Mouse (Mus musculus) midbrain, postnatal 0 days (tissue): Measurements from ENCODE around the gene Slc38a10. TPM values are rescaled to one million over a fixed set of nuclear protein-coding genes. Genes with fewer than 3 reads are reported as not detected.
A peak's percentile ranks its signal among the peaks of the same experiment; 100 is the strongest.

Experiments
- ATAC-seq: fragments of 200-750 bp; cut with Nextera tagmentation; 2 replicates; pipeline ENCODE4 v1.8.0; 2017; ENCODE audit warnings: moderate number of reproducible peaks, mild to moderate bottlenecking, moderate TSS enrichment, moderate library complexity; ENCODE audit not compliant: low FRiP score
- DNase-seq: peaks from one replicate; pipeline ENCODE4 v3.0.0-alpha.2; 2015; ENCODE audit warnings: low spot score
- H3K27ac ChIP-seq: fragments of 300-500 bp; sonication (generic); 2 replicates; pipeline ENCODE4 v1.5.1; 2014; ENCODE audit warnings: low read depth, mild to moderate bottlenecking, low read length, mixed read lengths
- H3K27me3 ChIP-seq: fragments of 300-500 bp; sonication (generic); 2 replicates; pipeline ENCODE4 v1.6.1; 2014; ENCODE audit warnings: low read length, control low read depth, mixed read lengths; ENCODE audit not compliant: insufficient read depth
- H3K36me3 ChIP-seq: fragments of 300-500 bp; sonication (generic); 2 replicates; pipeline ENCODE4 v1.6.1; 2014; ENCODE audit warnings: low read length, control low read depth, mixed read lengths; ENCODE audit not compliant: insufficient read depth
- H3K4me1 ChIP-seq: fragments of 300-500 bp; sonication (generic); 2 replicates; pipeline ENCODE4 v1.6.1; 2014; ENCODE audit warnings: mild to moderate bottlenecking, control low read depth, antibody characterized with exemption, low read length, mixed read lengths; ENCODE audit not compliant: insufficient read depth
- H3K4me2 ChIP-seq: fragments of 300-500 bp; sonication (generic); 2 replicates; pipeline ENCODE4 v1.6.1; 2014; ENCODE audit warnings: low read depth, mild to moderate bottlenecking, low read length, mixed read lengths; ENCODE audit not compliant: poor library complexity, severe bottlenecking
- H3K4me3 ChIP-seq: fragments of 300-500 bp; sonication (generic); 2 replicates; pipeline ENCODE4 v1.5.1; 2014; ENCODE audit warnings: low read depth, mild to moderate bottlenecking, low read length, moderate library complexity
- H3K9ac ChIP-seq: fragments of 300-500 bp; sonication (generic); replicated peaks from 2 replicates; pipeline ENCODE4 v1.6.1; 2014; ENCODE audit warnings: mild to moderate bottlenecking, low read length, moderate library complexity, mixed read lengths; ENCODE audit not compliant: poor library complexity, severe bottlenecking
- H3K9me3 ChIP-seq: fragments of 300-500 bp; sonication (generic); 2 replicates; pipeline ENCODE4 v1.6.1; 2016; ENCODE audit warnings: low read length, control low read depth
- CTCF ChIP-seq: IDR thresholded peaks from 2 replicates; pipeline ENCODE4 v1.5.1; 2016; ENCODE audit warnings: antibody characterized with exemption, mild to moderate bottlenecking
- WGBS: fragments of 180-500 bp; shearing (Covaris S2); extraction: QIAGEN DNeasy Blood & Tissue Kit; methylation state at CpG from one replicate; pipeline ENCODE4 v1.1.7; 2014; 5-methylcytosine and 5-hydroxymethylcytosine counted together
- microRNA-seq: library from miRNA; unstranded; fragments of <30 nt; microRNA quantifications from one replicate; pipeline ENCODE4, GENCODE M21; 2016; ENCODE audit warnings: borderline number of aligned reads
- polyA plus RNA-seq: library from polyadenylated mRNA; unstranded; fragments of >200 nt; fragmentation: Nextera tagmentation; extraction: Ambion mirVana; gene quantifications from 2 replicates; pipeline ENCODE4 v1.2.1, GENCODE M21; 2015
- total RNA-seq: library from RNA; depleted of rRNA; stranded (reverse); fragments of >200 nt; gene quantifications from 2 replicates; pipeline ENCODE4 v1.2.3, GENCODE M21; 2014; rRNA removed

Slc38a10 gene
- total and polyA plus RNA-seq, 2 experiments from 2014 or later = 111 to 171 TPM

DNA sequence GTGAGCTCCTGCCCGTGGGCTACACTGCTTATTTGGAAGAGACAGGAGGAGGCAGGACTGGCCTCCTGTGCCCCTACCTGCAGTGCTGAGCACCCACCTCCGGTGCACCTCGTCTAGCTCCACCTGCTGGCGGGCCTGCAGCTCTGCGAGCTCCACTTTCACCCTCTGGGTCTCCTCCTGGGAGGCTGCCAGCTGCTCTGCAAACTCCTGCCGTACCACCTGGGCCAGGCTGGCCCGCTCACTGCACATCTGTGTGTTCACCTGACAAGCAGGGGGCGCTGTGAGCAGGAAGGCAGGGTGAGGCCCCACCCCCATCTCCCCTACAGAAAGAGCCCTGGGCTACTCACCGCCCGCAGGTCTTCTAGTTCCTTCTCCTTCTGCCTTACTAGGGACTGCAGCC lies 85.9 kb downstream of the Slc38a10 start:
- Histone ChIP-seq H3K9me3 (no peaks in the 10 kb centered on the region), H3K36me3 (peaks cover 55% of the 10 kb centered on the region), H3K9ac (no peak overlapping the region), H3K4me1 (no peaks in the 10 kb centered on the region), H3K27ac (no peak overlapping the region), H3K27me3 (no peaks in the 10 kb centered on the region), H3K4me3 (no peak overlapping the region), H3K4me2 (no peak overlapping the region)
- 40% methylated on average over 10 of the region's 10 CpGs for WGBS
- TF ChIP-seq CTCF = peak; percentile 77
- no peak for DNase-seq
- 0 out of 2 replicates have a peak, but pooled peaks have one; percentile 11 for ATAC-seq

DNA sequence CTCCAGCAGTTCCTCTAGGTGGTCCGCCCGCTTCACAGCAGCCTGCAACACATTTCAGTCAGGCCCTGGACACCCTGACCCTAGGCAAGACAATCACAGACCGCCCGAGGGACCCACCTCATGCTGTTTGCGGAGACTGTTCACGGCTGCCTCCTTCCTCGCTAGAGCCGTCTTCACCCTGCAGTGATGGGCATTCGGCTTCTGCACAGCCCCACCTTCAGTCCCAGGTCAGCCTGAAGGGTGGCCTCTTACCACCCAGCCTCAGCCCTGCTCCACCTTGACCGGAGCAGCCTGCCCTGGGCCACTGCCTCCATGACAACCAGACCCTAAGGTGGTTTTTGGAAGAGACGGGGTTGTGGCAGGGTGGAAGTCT lies 86.5 kb downstream of the Slc38a10 start:
- no peak overlapping the region for H3K4me2 ChIP-seq
- WGBS = 90% methylated on average over 11 of the region's 11 CpGs
- H3K4me1 ChIP-seq = no peaks in the 10 kb centered on the region

DNA sequence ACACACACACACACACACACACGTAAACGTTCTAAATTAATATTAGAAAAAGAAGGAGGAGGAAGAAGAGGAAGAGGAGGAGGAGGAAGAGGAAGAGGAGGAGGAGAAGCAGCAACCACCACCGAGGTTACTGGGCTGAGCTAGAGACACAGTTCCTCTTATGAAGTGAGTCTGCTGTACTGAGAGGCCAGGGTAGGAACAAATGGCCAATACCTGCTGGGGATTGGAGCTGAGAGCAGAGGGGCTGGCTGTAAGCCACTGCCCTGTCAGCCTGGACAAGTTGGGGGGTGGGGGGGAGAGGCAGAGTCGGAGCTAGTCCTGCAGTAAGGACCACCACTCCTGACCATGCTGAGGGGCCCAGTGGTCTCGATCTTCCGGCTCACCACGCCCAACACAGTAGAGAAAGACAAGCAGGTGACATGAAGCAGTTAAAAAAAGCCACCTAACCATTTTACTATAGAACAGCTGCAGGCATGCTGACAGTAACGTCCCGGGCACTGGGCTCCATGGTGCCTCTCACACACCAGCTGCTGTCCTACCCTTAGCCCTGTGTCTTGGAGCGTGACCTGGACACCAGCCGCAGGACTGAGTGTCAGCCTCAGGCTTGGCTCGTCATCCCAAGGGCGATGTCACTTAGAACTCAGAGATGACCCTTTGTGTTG lies 87.0 kb downstream of the Slc38a10 start:
- no peak overlapping the region for H3K4me3 ChIP-seq
- no peak overlapping the region for H3K9ac ChIP-seq
- WGBS = 86% methylated on average over 13 of the region's 13 CpGs
- DNase-seq = no peak
- no peaks in the 10 kb centered on the region for H3K4me1 ChIP-seq
- no peak for TF ChIP-seq CTCF
- no peak for ATAC-seq
- no peak overlapping the region for H3K27ac ChIP-seq
- peaks cover 47% of the 10 kb centered on the region for H3K36me3 ChIP-seq
- H3K27me3 ChIP-seq = no peaks in the 10 kb centered on the region
- no peaks in the 10 kb centered on the region for H3K9me3 ChIP-seq
- no peak overlapping the region for H3K4me2 ChIP-seq

More for the DNA sequence above, 86.5 kb downstream of the Slc38a10 start:
- 0 out of 2 replicates have a peak, but pooled peaks have one; percentile 11 for ATAC-seq
- Histone ChIP-seq H3K4me3 (no peak overlapping the region), H3K27me3 (no peaks in the 10 kb centered on the region), H3K27ac (no peak overlapping the region), H3K36me3 (peaks cover 49% of the 10 kb centered on the region), H3K9ac (no peak overlapping the region), H3K9me3 (no peaks in the 10 kb centered on the region)
- no peak for DNase-seq
- no peak for TF ChIP-seq CTCF

DNA sequence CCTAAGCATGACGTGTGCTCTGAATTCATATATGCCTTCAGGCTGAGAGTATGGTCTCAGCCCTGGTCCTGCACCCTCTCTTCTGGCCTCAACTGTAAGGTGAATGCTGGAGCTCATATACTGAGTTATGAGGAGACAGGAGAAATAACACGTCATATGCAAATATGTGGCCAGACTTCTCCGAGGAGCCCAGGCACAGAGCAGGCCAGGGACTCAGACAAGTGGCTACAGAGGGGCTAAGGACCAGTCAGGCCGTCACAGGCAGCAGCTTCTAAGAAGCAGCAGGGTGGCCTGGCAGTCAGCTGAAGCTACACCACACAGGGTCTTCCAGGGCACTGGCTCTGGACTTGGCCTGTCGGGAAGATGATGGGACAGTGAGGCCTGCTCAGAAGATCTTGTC lies 87.8 kb downstream of the Slc38a10 start:
- DNase-seq (no peak), ATAC-seq (no peak)
- H3K27me3 ChIP-seq = no peaks in the 10 kb centered on the region
- H3K9me3 ChIP-seq = no peaks in the 10 kb centered on the region
- H3K4me1 ChIP-seq = no peaks in the 10 kb centered on the region
- whole genome bisulfite sequencing = 86% methylated on average over 5 of the region's 5 CpGs
- H3K4me2 ChIP-seq = no peak overlapping the region
- H3K27ac ChIP-seq = no peak overlapping the region
- no peak for TF ChIP-seq CTCF
- peaks cover 40% of the 10 kb centered on the region for H3K36me3 ChIP-seq
- H3K9ac ChIP-seq = no peak overlapping the region
- no peak overlapping the region for H3K4me3 ChIP-seq

DNA sequence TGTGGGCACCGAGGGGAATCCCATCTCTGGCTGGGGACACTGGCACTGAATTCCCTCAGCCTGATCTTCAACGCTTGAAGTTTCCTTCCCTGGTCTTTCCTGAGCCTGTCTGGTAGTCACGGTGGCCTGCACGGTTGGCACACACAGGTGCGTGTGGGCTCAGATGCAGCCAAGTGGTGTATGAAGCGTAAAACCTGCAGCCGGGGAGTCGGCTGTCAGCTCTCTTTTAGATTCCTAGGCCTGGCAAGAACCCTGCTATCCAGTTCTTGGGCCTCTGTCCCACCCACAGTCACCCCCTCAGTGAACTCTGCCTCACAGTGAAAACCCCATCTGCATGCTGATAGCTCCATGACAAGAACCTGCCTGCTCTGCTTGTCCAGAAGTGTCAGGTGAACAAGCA lies 90.5 kb downstream of the Slc38a10 start:
- H3K4me2 ChIP-seq = no peak overlapping the region
- H3K36me3 ChIP-seq = peaks cover 19% of the 10 kb centered on the region
- H3K4me3 ChIP-seq = no peak overlapping the region
- 85% methylated on average over 8 of the region's 8 CpGs for WGBS
- no peak overlapping the region for H3K9ac ChIP-seq
- no peak overlapping the region for H3K27ac ChIP-seq
- no peak for DNase-seq
- no peaks in the 10 kb centered on the region for H3K9me3 ChIP-seq
- H3K27me3 ChIP-seq = no peaks in the 10 kb centered on the region
- ATAC-seq = no peak
- H3K4me1 ChIP-seq = no peaks in the 10 kb centered on the region
- TF ChIP-seq CTCF = no peak

DNA sequence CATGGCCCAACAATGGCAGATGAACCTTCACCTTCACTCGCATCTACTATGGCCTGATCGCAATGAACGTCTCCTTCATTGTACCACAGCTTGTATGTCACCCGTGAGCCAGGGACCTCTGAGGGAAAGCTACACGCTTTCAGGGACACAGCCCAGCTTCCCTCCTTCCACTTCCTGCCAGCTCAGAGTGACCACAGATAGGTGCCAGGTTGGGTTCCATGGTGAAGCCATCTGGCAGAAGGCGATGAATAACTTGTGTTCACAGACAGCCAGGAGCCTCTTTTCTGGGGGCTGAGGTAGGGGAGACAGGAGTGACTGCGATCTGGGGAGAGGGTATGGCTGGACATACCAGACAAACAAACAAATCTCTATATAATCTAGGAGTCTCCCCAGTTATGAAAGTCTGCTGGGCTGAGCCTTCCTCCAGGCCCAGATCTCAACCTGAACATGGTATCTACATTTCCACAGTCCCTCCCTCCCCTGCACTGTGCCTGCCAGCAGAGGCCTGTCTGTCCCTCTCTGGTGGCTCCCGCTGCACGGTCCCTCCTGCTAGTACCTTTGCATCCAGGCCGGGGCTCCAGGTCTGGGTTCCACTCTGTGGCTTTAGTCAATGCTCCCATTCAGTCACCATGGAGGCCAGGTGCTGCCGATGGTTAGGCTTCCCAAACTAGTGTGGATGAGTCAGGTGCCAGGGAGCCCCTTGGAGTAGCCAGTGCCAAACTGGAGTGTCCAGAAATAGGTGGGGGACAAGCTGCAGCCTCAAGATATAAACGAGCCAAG lies 95.0 kb downstream of the Slc38a10 start:
- DNase-seq (no peak), ATAC-seq (no peak)
- H3K9ac ChIP-seq = no peak overlapping the region
- H3K4me2 ChIP-seq = no peak overlapping the region
- 0 out of 2 replicates have a peak, but pooled peaks cover 5% of the 10 kb centered on the region for H3K4me1 ChIP-seq
- H3K36me3 ChIP-seq = no peaks in the 10 kb centered on the region
- H3K9me3 ChIP-seq = no peaks in the 10 kb centered on the region
- TF ChIP-seq CTCF = no peak
- H3K27me3 ChIP-seq = no peaks in the 10 kb centered on the region
- WGBS = 86% methylated on average over 12 of the region's 12 CpGs
- no peak overlapping the region for H3K4me3 ChIP-seq
- no peak overlapping the region for H3K27ac ChIP-seq

Small RNA genes within 50 kb of the gene (microRNA-seq; reads per million reads assigned to microRNA genes)
- gene Gm25948 = not detected

Other genes starting within 250 kb of the Slc38a10 start
- gene Chmp6, start 237.9 kb downstream of the Slc38a10 start, total RNA-seq = 79.5 and 101 TPM in 2 replicates
- gene Chmp6, start 237.9 kb downstream of the Slc38a10 start, polyA plus RNA-seq = 121 and 129 TPM in 2 replicates
- gene Baiap2, start 208.6 kb downstream of the Slc38a10 start, total RNA-seq = 23.8 and 32.7 TPM in 2 replicates
- 18.0 TPM in 2 replicates for gene Baiap2, start 208.6 kb downstream of the Slc38a10 start, polyA plus RNA-seq
- gene Aatk, start 104.2 kb downstream of the Slc38a10 start, total RNA-seq = 170 and 178 TPM in 2 replicates
- gene Aatk, start 104.2 kb downstream of the Slc38a10 start, polyA plus RNA-seq = 44.9 and 46.9 TPM in 2 replicates
- 17.7 and 19.0 TPM in 2 replicates for gene Cep131, start 64.5 kb downstream of the Slc38a10 start, total RNA-seq
- 25.4 and 27.7 TPM in 2 replicates for gene Cep131, start 64.5 kb downstream of the Slc38a10 start, polyA plus RNA-seq
- 28.6 and 32.1 TPM in 2 replicates for gene Tepsin, start 52.6 kb downstream of the Slc38a10 start, total RNA-seq
- 14.9 and 17.6 TPM in 2 replicates for gene Tepsin, start 52.6 kb downstream of the Slc38a10 start, polyA plus RNA-seq
- gene Ndufaf8, start 52.4 kb downstream of the Slc38a10 start, total RNA-seq = 32.9 and 64.8 TPM in 2 replicates
- 56.8 and 57.0 TPM in 2 replicates for gene Ndufaf8, start 52.4 kb downstream of the Slc38a10 start, polyA plus RNA-seq
- 39.9 and 49.8 TPM in 2 replicates for gene Bahcc1, start 81.6 kb upstream of the Slc38a10 start, total RNA-seq
- 5.9 and 9.5 TPM in 2 replicates for gene Bahcc1, start 81.6 kb upstream of the Slc38a10 start, polyA plus RNA-seq
- 2,534 and 2,842 TPM in 2 replicates for gene Actg1, start 197.2 kb upstream of the Slc38a10 start, total RNA-seq
- 3,992 and 4,056 TPM in 2 replicates for gene Actg1, start 197.2 kb upstream of the Slc38a10 start, polyA plus RNA-seq
- 0.71 TPM in 1 of 2 replicates, not detected in the other for gene Fscn2, start 210.2 kb upstream of the Slc38a10 start, total RNA-seq
- 0.71 and 1.5 TPM in 2 replicates for gene Fscn2, start 210.2 kb upstream of the Slc38a10 start, polyA plus RNA-seq
- gene Faap100, start 227.4 kb upstream of the Slc38a10 start, total RNA-seq = 165 and 180 TPM in 2 replicates
- gene Faap100, start 227.4 kb upstream of the Slc38a10 start, polyA plus RNA-seq = 109 and 114 TPM in 2 replicates